Mouse (Mus musculus): ENCODE measurements at regions not wholly inside any gene's neighbourhood (a gene's known extent, or its start where the extent isn't known, plus 50 kb on each side); places are given as distances from the start of the nearest gene placed in this dataset.

DNA sequence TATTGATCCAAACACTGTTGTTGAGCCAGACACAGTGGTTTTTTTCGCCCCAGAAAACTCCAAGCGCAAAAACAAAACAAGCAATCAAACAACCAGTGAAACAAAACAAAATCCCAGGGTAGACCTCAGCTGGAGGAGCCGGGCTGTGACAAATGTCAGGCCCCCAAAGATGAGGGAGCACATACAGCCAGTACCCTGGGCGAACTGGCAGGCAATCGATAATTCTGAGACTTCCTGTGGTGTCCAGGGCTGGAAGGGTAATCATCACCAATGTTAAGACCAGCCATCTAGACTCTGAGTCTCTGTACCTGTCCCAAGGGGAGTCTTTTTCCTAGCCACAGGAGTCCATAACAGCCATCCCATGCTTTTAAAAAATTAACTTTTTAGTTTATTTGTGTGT lies 80.6 kb downstream of the Mtx3 start:
- Histone ChIP-seq H3K4me2 (ENCODE audit: low read depth, low read length) (no peak overlapping the region), H3K9ac (ENCODE audit: low read depth, low read length) (no peak overlapping the region), H3K36me3 (ENCODE audit: control insufficient read depth, insufficient read depth, low read length) (no peaks in the 10 kb centered on the region), H3K27ac (ENCODE audit: low read length) (no peak overlapping the region), H3K9me3 (ENCODE audit: control insufficient read depth, low read length) (no peaks in the 10 kb centered on the region), H3K4me1 (ENCODE audit: control insufficient read depth, insufficient read depth, low read length) (no peaks in the 10 kb centered on the region), H3K27me3 (replicated peaks; ENCODE audit: control insufficient read depth, insufficient read depth, low read length) (no peaks in the 10 kb centered on the region), H3K4me3 (ENCODE audit: low read length) (no peak overlapping the region)
- 82% methylated on average over 5 of the region's 5 CpGs for WGBS
- ATAC-seq = no peak

DNA sequence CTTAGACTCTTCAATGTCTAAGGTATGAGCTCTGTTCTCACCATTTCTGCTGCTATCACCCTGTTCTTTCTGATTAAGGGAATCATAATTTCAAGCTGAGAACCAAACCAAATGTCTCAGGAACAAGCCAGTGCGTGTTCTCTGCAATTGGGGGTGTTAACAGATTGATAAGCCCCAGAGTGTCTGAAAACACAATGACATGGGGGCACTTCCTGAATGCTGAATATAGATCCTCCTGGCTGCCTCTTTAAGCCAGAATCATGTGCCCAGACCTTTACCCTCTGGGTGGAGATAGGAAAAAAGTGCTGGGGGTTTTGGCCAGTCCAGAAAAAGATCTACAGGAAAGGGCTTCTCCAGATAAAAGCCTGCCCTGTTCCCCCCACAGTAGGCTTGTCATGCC lies 84.0 kb downstream of the Mtx3 start:
- no peaks in the 10 kb centered on the region for H3K36me3 ChIP-seq (ENCODE audit: control insufficient read depth, insufficient read depth, low read length)
- H3K27me3 ChIP-seq (replicated peaks; ENCODE audit: control insufficient read depth, insufficient read depth, low read length) = no peaks in the 10 kb centered on the region
- H3K4me2 ChIP-seq (ENCODE audit: low read depth, low read length) = no peak overlapping the region
- H3K9me3 ChIP-seq (ENCODE audit: control insufficient read depth, low read length) = no peaks in the 10 kb centered on the region
- H3K27ac ChIP-seq (ENCODE audit: low read length) = no peak overlapping the region
- WGBS = 73% methylated on average over 1 of the region's 1 CpGs
- no peak for ATAC-seq
- no peak overlapping the region for H3K9ac ChIP-seq (ENCODE audit: low read depth, low read length)
- no peaks in the 10 kb centered on the region for H3K4me1 ChIP-seq (ENCODE audit: control insufficient read depth, insufficient read depth, low read length)
- H3K4me3 ChIP-seq (ENCODE audit: low read length) = no peak overlapping the region

DNA sequence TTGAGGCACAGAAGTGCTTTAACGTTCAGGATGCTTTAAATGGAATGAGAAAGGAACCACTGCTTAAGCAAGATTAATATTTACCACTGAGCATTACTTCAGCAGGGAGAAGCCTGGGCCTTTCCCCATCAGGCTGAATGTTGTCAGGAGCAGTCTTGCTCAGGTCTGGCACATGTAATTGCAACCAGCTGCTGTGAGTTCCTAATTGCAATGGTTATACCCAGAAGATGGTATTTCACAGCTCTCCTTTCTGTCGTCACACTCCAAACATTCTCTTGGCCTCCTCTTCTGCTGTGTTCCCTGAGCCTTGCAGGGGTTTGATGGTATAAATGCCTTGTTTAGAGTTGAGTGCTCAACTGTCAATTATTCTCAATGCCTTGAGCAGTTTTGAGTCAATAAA lies 87.1 kb downstream of the Mtx3 start:
- Histone ChIP-seq H3K4me3 (ENCODE audit: low read length) (no peak overlapping the region), H3K9ac (ENCODE audit: low read depth, low read length) (no peak overlapping the region), H3K27me3 (replicated peaks; ENCODE audit: control insufficient read depth, insufficient read depth, low read length) (no peaks in the 10 kb centered on the region), H3K4me2 (ENCODE audit: low read depth, low read length) (no peak overlapping the region), H3K27ac (ENCODE audit: low read length) (no peak overlapping the region), H3K36me3 (ENCODE audit: control insufficient read depth, insufficient read depth, low read length) (no peaks in the 10 kb centered on the region), H3K4me1 (ENCODE audit: control insufficient read depth, insufficient read depth, low read length) (no peaks in the 10 kb centered on the region), H3K9me3 (ENCODE audit: control insufficient read depth, low read length) (no peaks in the 10 kb centered on the region)
- no peak for ATAC-seq
- 58% methylated on average over 2 of the region's 2 CpGs for WGBS

DNA sequence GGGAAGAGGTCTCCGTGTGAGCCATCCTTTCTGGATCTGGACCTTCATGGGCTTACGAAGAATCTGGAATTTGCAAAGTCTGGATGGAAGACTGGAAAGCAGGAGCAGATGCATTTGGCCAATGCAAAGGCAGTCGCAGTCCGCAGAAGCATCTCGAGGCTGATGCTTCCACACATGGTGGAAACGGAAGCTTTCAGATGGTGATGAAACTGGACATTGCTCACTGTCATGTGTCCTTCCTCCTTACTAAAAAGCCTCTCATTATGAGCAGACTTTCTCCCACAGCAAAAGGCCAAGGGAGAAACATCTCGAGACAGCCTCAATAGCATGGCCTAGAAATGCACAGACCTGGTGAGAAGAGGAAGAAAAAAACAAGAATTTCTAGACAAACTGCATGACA lies 94.5 kb downstream of the Mtx3 start:
- ATAC-seq = no peak
- WGBS = 91% methylated on average over 7 of the region's 7 CpGs
- no peak overlapping the region for H3K27ac ChIP-seq (ENCODE audit: low read length)
- no peak overlapping the region for H3K4me3 ChIP-seq (ENCODE audit: low read length)
- no peaks in the 10 kb centered on the region for H3K36me3 ChIP-seq (ENCODE audit: control insufficient read depth, insufficient read depth, low read length)
- no peak overlapping the region for H3K9ac ChIP-seq (ENCODE audit: low read depth, low read length)
- no peaks in the 10 kb centered on the region for H3K9me3 ChIP-seq (ENCODE audit: control insufficient read depth, low read length)
- H3K27me3 ChIP-seq (replicated peaks; ENCODE audit: control insufficient read depth, insufficient read depth, low read length) = no peaks in the 10 kb centered on the region
- H3K4me2 ChIP-seq (ENCODE audit: low read depth, low read length) = no peak overlapping the region
- no peaks in the 10 kb centered on the region for H3K4me1 ChIP-seq (ENCODE audit: control insufficient read depth, insufficient read depth, low read length)

DNA sequence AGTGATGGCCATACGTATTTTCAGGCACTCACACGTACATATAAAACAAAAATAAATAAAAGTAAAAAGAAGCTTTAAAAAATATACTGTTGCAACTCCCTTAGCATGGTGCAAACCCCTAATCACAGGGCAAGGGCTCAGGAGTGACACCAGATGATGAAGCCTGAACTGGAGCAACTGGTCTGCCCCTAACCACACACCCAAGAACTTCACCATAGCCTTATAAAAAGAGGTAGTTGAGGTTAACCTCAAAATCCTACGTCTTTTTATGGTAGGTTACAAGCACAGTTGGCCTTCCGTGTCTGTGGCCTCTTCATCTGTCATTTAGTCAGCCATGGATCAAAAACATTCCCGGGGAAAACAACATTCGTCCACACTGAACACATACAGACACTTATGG lies 96.0 kb downstream of the Mtx3 start:
- no peaks in the 10 kb centered on the region for H3K9me3 ChIP-seq (ENCODE audit: control insufficient read depth, low read length)
- H3K4me1 ChIP-seq (ENCODE audit: control insufficient read depth, insufficient read depth, low read length) = no peaks in the 10 kb centered on the region
- 88% methylated on average over 6 of the region's 6 CpGs for WGBS
- H3K27me3 ChIP-seq (replicated peaks; ENCODE audit: control insufficient read depth, insufficient read depth, low read length) = no peaks in the 10 kb centered on the region
- no peak overlapping the region for H3K27ac ChIP-seq (ENCODE audit: low read length)
- no peak overlapping the region for H3K4me2 ChIP-seq (ENCODE audit: low read depth, low read length)
- H3K4me3 ChIP-seq (ENCODE audit: low read length) = no peak overlapping the region
- no peak for ATAC-seq
- no peaks in the 10 kb centered on the region for H3K36me3 ChIP-seq (ENCODE audit: control insufficient read depth, insufficient read depth, low read length)
- no peak overlapping the region for H3K9ac ChIP-seq (ENCODE audit: low read depth, low read length)

DNA sequence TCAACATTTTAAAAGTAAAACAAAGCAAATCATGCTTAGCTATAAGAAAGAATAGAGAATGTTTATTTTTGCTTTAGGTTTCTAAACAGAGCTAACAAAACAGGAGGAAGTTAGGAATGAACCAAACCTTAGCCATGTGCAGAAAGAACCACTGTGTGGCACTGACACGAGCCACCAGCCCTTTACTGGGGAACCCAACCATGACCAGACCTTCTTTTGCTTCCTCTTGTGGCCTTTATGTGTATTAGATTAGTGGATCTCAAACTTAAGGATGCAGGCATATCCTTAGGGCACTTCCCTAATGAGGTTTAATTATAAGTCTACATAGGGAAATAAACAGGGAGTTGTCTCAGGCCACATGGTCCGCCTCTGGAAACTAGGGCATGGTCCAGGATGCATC lies 104.0 kb downstream of the Mtx3 start:
- Histone ChIP-seq H3K27ac (ENCODE audit: low read length) (no peak overlapping the region), H3K27me3 (replicated peaks; ENCODE audit: control insufficient read depth, insufficient read depth, low read length) (no peaks in the 10 kb centered on the region), H3K4me2 (ENCODE audit: low read depth, low read length) (no peak overlapping the region), H3K9ac (ENCODE audit: low read depth, low read length) (no peak overlapping the region), H3K36me3 (ENCODE audit: control insufficient read depth, insufficient read depth, low read length) (no peaks in the 10 kb centered on the region), H3K4me1 (ENCODE audit: control insufficient read depth, insufficient read depth, low read length) (no peaks in the 10 kb centered on the region), H3K9me3 (ENCODE audit: control insufficient read depth, low read length) (no peaks in the 10 kb centered on the region), H3K4me3 (ENCODE audit: low read length) (no peak overlapping the region)
- no peak for ATAC-seq
- 67% methylated on average over 2 of the region's 2 CpGs for WGBS

DNA sequence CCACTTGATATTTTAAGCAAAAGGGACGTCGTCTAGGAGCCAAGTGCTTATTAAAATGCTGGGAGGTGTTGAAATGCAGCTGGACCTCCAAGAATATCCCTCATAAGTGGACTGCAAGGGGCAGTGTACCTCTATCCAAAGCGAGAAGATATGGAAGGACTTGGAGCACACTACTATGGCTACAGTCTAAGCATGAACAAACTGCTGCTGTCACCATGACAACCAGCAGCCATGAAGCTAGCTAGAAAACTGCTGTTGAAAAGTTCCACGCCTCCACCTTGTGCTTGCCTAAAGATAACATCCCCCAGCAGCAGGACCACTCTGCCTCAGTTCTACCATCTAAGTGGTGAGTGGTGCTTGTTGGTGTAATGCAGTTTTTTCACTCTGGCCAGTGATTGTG lies 115.5 kb downstream of the Mtx3 start:
- 56% methylated on average over 4 of the region's 4 CpGs for WGBS
- ATAC-seq = no peak
- Histone ChIP-seq H3K4me2 (ENCODE audit: low read depth, low read length) (no peak overlapping the region), H3K4me1 (ENCODE audit: control insufficient read depth, insufficient read depth, low read length) (no peaks in the 10 kb centered on the region), H3K9ac (ENCODE audit: low read depth, low read length) (no peak overlapping the region), H3K27ac (ENCODE audit: low read length) (no peak overlapping the region), H3K9me3 (ENCODE audit: control insufficient read depth, low read length) (no peaks in the 10 kb centered on the region), H3K36me3 (ENCODE audit: control insufficient read depth, insufficient read depth, low read length) (no peaks in the 10 kb centered on the region), H3K27me3 (replicated peaks; ENCODE audit: control insufficient read depth, insufficient read depth, low read length) (no peaks in the 10 kb centered on the region), H3K4me3 (ENCODE audit: low read length) (no peak overlapping the region)

DNA sequence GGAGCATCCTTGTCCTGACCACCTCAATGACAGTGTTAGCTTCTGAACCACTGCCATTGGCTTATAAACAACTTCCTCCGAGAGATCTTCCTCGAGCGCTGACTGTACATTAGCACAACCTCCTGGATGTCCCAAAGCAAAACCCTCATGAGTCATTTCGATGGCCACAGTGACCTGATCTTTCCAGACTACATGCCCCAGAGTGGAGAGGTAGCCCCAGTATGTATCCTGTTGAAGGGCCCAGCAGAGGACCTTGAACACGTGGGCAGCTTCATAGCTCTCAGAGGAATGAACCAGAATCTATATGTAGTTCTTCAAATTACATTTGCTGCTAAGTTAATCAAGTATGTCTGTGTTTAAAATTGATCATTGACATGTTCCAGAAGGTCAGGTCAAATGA lies 118.1 kb downstream of the Mtx3 start:
- Histone ChIP-seq H3K36me3 (ENCODE audit: control insufficient read depth, insufficient read depth, low read length) (no peaks in the 10 kb centered on the region), H3K9ac (ENCODE audit: low read depth, low read length) (no peak overlapping the region), H3K27ac (ENCODE audit: low read length) (no peak overlapping the region), H3K4me3 (ENCODE audit: low read length) (no peak overlapping the region), H3K9me3 (ENCODE audit: control insufficient read depth, low read length) (no peaks in the 10 kb centered on the region), H3K27me3 (replicated peaks; ENCODE audit: control insufficient read depth, insufficient read depth, low read length) (no peaks in the 10 kb centered on the region; the same call in 1 of the 2 replicates), H3K4me2 (ENCODE audit: low read depth, low read length) (no peak overlapping the region), H3K4me1 (ENCODE audit: control insufficient read depth, insufficient read depth, low read length) (no peaks in the 10 kb centered on the region)
- ATAC-seq = no peak
- WGBS = 79% methylated on average over 5 of the region's 5 CpGs

DNA sequence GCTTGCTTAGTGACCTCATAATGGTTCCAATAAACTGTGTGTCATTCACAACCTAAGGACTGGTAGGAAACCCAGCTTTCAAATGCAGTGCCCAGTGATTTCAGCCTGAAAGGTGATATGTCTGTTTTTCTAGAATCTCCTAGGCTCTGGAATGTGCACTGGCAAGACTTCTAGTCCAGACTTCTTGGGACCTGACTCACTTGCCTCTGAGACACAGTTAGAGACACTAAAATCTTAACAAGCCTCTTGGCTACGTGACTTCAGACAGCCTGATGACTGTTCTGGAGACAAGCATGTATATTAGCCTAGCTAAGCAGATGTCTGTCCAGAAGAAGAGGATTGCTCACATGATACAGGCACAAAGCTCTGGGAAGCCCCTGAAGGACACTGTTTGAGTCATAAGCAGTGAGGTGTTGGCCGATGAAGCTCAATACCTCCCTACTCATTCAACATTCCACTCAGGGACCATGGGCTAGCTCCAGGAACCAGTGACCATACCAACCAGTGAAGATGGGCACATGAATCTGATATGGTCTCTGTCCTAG lies 118.9 kb downstream of the Mtx3 start:
- Histone ChIP-seq H3K27me3 (replicated peaks; ENCODE audit: control insufficient read depth, insufficient read depth, low read length) (no peaks in the 10 kb centered on the region; the same call in 1 of the 2 replicates), H3K9me3 (ENCODE audit: control insufficient read depth, low read length) (no peaks in the 10 kb centered on the region), H3K4me3 (ENCODE audit: low read length) (no peak overlapping the region), H3K9ac (ENCODE audit: low read depth, low read length) (no peak overlapping the region), H3K4me1 (ENCODE audit: control insufficient read depth, insufficient read depth, low read length) (no peaks in the 10 kb centered on the region), H3K36me3 (ENCODE audit: control insufficient read depth, insufficient read depth, low read length) (no peaks in the 10 kb centered on the region), H3K4me2 (ENCODE audit: low read depth, low read length) (no peak overlapping the region), H3K27ac (ENCODE audit: low read length) (no peak overlapping the region)
- no peak for ATAC-seq
- 88% methylated on average over 2 of the region's 2 CpGs for WGBS

DNA sequence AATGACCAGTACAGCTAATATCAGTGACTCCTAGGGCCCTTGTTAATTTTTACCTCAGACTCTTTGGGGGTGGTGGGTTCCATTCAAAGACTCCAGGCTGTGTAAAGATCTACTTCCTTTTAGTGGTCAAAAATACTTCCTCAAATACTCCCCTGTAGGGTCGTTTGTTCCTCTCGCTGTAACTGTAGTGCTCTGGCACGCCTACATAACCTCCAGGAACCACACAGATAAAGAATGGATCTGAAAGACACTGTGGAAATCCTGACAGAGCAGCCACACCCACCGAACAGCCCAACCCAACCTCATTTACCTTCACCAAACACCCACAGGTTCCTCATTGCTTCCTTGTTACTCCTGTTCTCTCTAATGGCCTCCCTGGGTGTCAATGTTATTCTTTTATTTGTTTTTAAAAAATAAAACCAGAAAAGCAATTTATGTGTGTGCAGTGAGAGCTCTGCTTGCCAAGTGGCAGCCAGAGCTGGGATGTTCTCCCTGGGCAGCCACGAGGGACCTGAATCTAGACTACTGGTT lies 119.7 kb downstream of the Mtx3 start:
- Histone ChIP-seq H3K36me3 (ENCODE audit: control insufficient read depth, insufficient read depth, low read length) (no peaks in the 10 kb centered on the region), H3K27me3 (replicated peaks; ENCODE audit: control insufficient read depth, insufficient read depth, low read length) (no peaks in the 10 kb centered on the region; the same call in 1 of the 2 replicates), H3K27ac (ENCODE audit: low read length) (no peak overlapping the region), H3K9ac (ENCODE audit: low read depth, low read length) (no peak overlapping the region), H3K9me3 (ENCODE audit: control insufficient read depth, low read length) (no peaks in the 10 kb centered on the region), H3K4me1 (ENCODE audit: control insufficient read depth, insufficient read depth, low read length) (no peaks in the 10 kb centered on the region), H3K4me2 (ENCODE audit: low read depth, low read length) (no peak overlapping the region), H3K4me3 (ENCODE audit: low read length) (no peak overlapping the region)
- WGBS = 70% methylated on average over 5 of the region's 5 CpGs
- no peak for ATAC-seq
